Mouse (Mus musculus) megakaryocyte, embryonic 14.5 days (primary cell): ENCODE measurements around the gene Tspan4.

Source experiments
- FLI1 ChIP-seq: IDR thresholded peaks from 2 replicates; pipeline ENCODE4 v1.6.1; 2012; ENCODE audit warnings: low read length, inconsistent platforms, mixed read lengths
- GATA1 ChIP-seq: IDR thresholded peaks from 3 replicates; pipeline ENCODE4 v1.6.1; 2012; ENCODE audit warnings: mixed read lengths, low read length, inconsistent platforms, borderline replicate concordance

DNA sequence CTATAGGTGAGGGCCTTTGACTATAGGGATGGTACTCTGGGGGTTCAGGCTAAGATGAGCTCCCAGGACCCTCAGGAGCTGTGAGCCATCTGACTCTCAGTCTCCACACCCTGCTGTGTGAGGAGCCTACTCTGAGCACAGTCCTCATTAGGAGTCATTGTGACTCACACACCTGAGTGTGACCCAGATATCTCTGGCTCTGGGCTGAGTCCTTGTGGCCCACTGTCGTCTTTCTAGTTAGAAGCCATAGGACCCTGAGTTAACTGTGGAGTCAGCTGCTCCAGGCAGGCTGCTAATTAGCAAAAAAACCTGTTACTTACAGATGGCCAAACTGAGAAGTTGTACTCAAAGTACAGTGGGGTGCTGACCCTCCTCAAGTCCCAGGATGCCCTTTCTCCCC, 18.7 kb downstream of the Tspan4 start:
- TF ChIP-seq GATA1 (no peak), FLI1 (no peak)
